Mouse (Mus musculus) embryo, embryonic 9.5 days (tissue): ENCODE measurements around the gene Stip1.
A peak's percentile ranks its signal among the peaks of the same experiment; 100 is the strongest.
"Not testable (repeated sequence)": the region's sequence is repeated elsewhere in the genome, so short reads cannot be mapped to it uniquely, and the experiment has no call there.

ENCODE experiments used
- DNase-seq: peaks from one replicate; pipeline ENCODE4 v3.0.0-alpha.2; 2017; ENCODE audit errors: extremely low spot score

Stip1 gene

GRCm38 (mm10) chr19:7066034-7066827, 26.5 kb upstream of the Stip1 start:
- DNase-seq: peak; percentile 74

GRCm38 (mm10) chr19:7064571-7064970, 24.8 kb upstream of the Stip1 start:
- DNase-seq: peak; percentile 88

GRCm38 (mm10) chr19:7062916-7063315, 23.1 kb upstream of the Stip1 start:
- DNase-seq: no peak

GRCm38 (mm10) chr19:7062110-7062509, 22.3 kb upstream of the Stip1 start:
- no peak for DNase-seq

GRCm38 (mm10) chr19:7058541-7058940, 18.8 kb upstream of the Stip1 start:
- DNase-seq: no peak

- peak; percentile 91 for DNase-seq
Observed at GRCm38 (mm10) chr19:7057722-7058207, 18.0 kb upstream of the Stip1 start.

- DNase-seq: no peak
Observed at GRCm38 (mm10) chr19:7057126-7057721, 17.5 kb upstream of the Stip1 start.

GRCm38 (mm10) chr19:7056248-7057087, 16.7 kb upstream of the Stip1 start, which contains the start of gene Macrod1:
Gene Macrod1, plus strand, starts transcription at chr19:7056810.
- peak; percentile 74 for DNase-seq

GRCm38 (mm10) chr19:7055173-7055572, 15.4 kb upstream of the Stip1 start:
- no peak for DNase-seq

GRCm38 (mm10) chr19:7054772-7055171, 15.0 kb upstream of the Stip1 start:
- no peak for DNase-seq

- not testable (repeated sequence) for DNase-seq
Observed at GRCm38 (mm10) chr19:7053382-7053781, 13.6 kb upstream of the Stip1 start.

GRCm38 (mm10) chr19:7044706-7045105, 4.9 kb upstream of the Stip1 start:
- no peak for DNase-seq

GRCm38 (mm10) chr19:7044279-7044678, 4.5 kb upstream of the Stip1 start:
- DNase-seq: no peak

- no peak for DNase-seq
Observed at GRCm38 (mm10) chr19:7041171-7041570, 1.4 kb upstream of the Stip1 start.

GRCm38 (mm10) chr19:7040637-7041130, 917 bp upstream of the Stip1 start:
- DNase-seq: no peak

- DNase-seq: no peak
Observed at GRCm38 (mm10) chr19:7039088-7039720, 563 bp downstream of the Stip1 start.

- no peak for DNase-seq
Observed at GRCm38 (mm10) chr19:7034006-7034405, 5.8 kb downstream of the Stip1 start.

- DNase-seq: no peak
Observed at GRCm38 (mm10) chr19:7029531-7029930, 10.2 kb downstream of the Stip1 start.

- no peak for DNase-seq
Observed at GRCm38 (mm10) chr19:7020224-7020641, 19.5 kb downstream of the Stip1 start.

- no peak for DNase-seq
Observed at GRCm38 (mm10) chr19:7019191-7019590, 20.6 kb downstream of the Stip1 start, which contains the start of gene Fermt3. Gene Fermt3, minus strand, starts transcription at chr19:7019469.

- no peak for DNase-seq
Observed at GRCm38 (mm10) chr19:7018546-7018945, 21.2 kb downstream of the Stip1 start.
